In the genomic region with DNA sequence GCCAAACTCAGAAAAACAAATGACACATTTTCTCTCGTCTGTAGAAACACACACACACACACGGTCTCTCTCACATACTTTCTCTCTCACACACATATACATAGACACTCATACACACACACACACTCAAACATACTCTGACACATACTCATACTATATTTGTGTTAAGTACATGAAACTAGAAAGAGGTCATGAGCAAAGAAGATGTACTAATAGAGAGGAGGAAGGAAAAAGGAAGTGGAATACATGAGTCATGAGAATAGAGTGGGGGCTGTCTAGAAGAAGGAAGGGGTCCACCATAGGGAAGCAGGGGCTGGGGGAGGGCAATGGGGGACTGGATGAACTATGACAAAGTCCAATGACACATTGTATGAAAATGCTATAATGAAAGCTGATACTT, we compare ENCODE assay signal across 19 mouse cellular contexts. TPM values are rescaled to one million over a fixed set of nuclear protein-coding genes. Genes with fewer than 3 reads are reported as not detected.
DNase-seq lines count a peak whose midpoint lies in the region; ATAC-seq and TF ChIP-seq lines count a peak whose summit lies in the region.
"Had no signal": no experiment of that assay in that cellular context is flagged by ENCODE, and none has a peak within 500 bp of the region (broad histone marks: within the 10 kb centered on the region; RNA-seq: fewer than 3 reads in every experiment).

No protein-coding gene starts in this region.

- no peaks in the 10 kb centered on the region for H3K4me1 ChIP-seq in embryonic facial prominence, embryonic 15.5 days
- H3K4me1 ChIP-seq in embryonic facial prominence, embryonic 10.5 days: no peaks in the 10 kb centered on the region
- peaks cover 15% of the 10 kb centered on the region for H3K4me1 ChIP-seq in lung, embryonic 16.5 days (replicated peaks; ENCODE audit: control insufficient read depth, insufficient read depth, low read length)
- H3K4me1 ChIP-seq in lung, adult 2 months (ENCODE audit: control insufficient read depth, insufficient read depth, low read length): no peaks in the 10 kb centered on the region
- no peaks in the 10 kb centered on the region for H3K4me1 ChIP-seq in stomach, postnatal 0 days (replicated peaks; ENCODE audit: control insufficient read depth, insufficient read depth)
- H3K4me1 ChIP-seq: embryonic facial prominence, embryonic 12.5 days; kidney, embryonic 15.5 days; midbrain, embryonic 13.5 days; neural tube, embryonic 15.5 days had no signal

- no peaks in the 10 kb centered on the region for H3K9me3 ChIP-seq in embryonic facial prominence, embryonic 15.5 days (replicated peaks)
- peaks cover 7% of the 10 kb centered on the region; the same call in 1 of the 2 replicates for H3K9me3 ChIP-seq in embryonic facial prominence, embryonic 10.5 days
- no peaks in the 10 kb centered on the region for H3K9me3 ChIP-seq in lung, embryonic 16.5 days (ENCODE audit: control insufficient read depth, low read length)
- no peaks in the 10 kb centered on the region for H3K9me3 ChIP-seq in stomach, postnatal 0 days (ENCODE audit: control insufficient read depth, low read length)
- H3K9me3 ChIP-seq: embryonic facial prominence, embryonic 12.5 days; heart, embryonic 10.5 days; kidney, embryonic 15.5 days; midbrain, embryonic 13.5 days; neural tube, embryonic 15.5 days had no signal

- H3K79me2 ChIP-seq in macrophage (ENCODE audit: inconsistent target): no peaks in the 10 kb centered on the region

- H3K36me3 ChIP-seq in embryonic facial prominence, embryonic 15.5 days: no peaks in the 10 kb centered on the region
- no peaks in the 10 kb centered on the region for H3K36me3 ChIP-seq in embryonic facial prominence, embryonic 10.5 days (replicated peaks)
- no peaks in the 10 kb centered on the region for H3K36me3 ChIP-seq in lung, embryonic 16.5 days (ENCODE audit: control insufficient read depth, insufficient read depth, low read length)
- no peaks in the 10 kb centered on the region for H3K36me3 ChIP-seq in macrophage (ENCODE audit: inconsistent target)
- no peaks in the 10 kb centered on the region for H3K36me3 ChIP-seq in stomach, postnatal 0 days (ENCODE audit: control insufficient read depth, insufficient read depth, low read length)
- H3K36me3 ChIP-seq: embryonic facial prominence, embryonic 12.5 days; heart, embryonic 10.5 days; kidney, embryonic 15.5 days; midbrain, embryonic 13.5 days; neural tube, embryonic 15.5 days had no signal

- DNase-seq in embryonic facial prominence, embryonic 10.5 days (ENCODE audit: low spot score): no peak
- DNase-seq in lung, adult 2 months: no peak
- no peak for DNase-seq in stomach, postnatal 0 days (ENCODE audit: low spot score)
- no peak for DNase-seq in cerebellum, adult 11 months
- DNase-seq: adrenal gland, adult 2 months; cerebellum, adult 11-12 months; cerebellum, postnatal 25 days; gastrocnemius, postnatal 14 days had no signal

- ATAC-seq in embryonic facial prominence, embryonic 15.5 days (ENCODE audit: insufficient number of reproducible peaks, low FRiP score, low TSS enrichment, low read depth): no peak
- no peak for ATAC-seq in lung, embryonic 16.5 days (ENCODE audit: low read depth)
- ATAC-seq in stomach, postnatal 0 days (ENCODE audit: low FRiP score, low TSS enrichment): peak; percentile 51; the same call in 1 of the 2 replicates
- ATAC-seq in cerebellum, adult (ENCODE audit: insufficient number of reproducible peaks, low FRiP score, low TSS enrichment): no peak
- ATAC-seq: hindbrain, embryonic 16.5 days; midbrain, embryonic 13.5 days had no signal

- TF ChIP-seq POLR2A in lung, adult 2 months (IDR thresholded peaks at IDR 0.05; ENCODE audit: borderline replicate concordance, extremely low read depth, low read depth, low read length): no peak

- H3K27ac ChIP-seq in embryonic facial prominence, embryonic 15.5 days (replicated peaks): peak overlapping the region; percentile 5; the same call in 1 of the 2 replicates
- H3K27ac ChIP-seq in embryonic facial prominence, embryonic 10.5 days (replicated peaks): no peak overlapping the region
- peak overlapping the region; percentile 72 for H3K27ac ChIP-seq in lung, embryonic 16.5 days (ENCODE audit: low read length)
- peak overlapping the region; percentile 86 for H3K27ac ChIP-seq in macrophage
- peak overlapping the region; percentile 64 for H3K27ac ChIP-seq in stomach, postnatal 0 days (replicated peaks)
- H3K27ac ChIP-seq: kidney, embryonic 15.5 days; midbrain, embryonic 13.5 days; neural tube, embryonic 15.5 days had no signal

- no peaks in the 10 kb centered on the region for H3K27me3 ChIP-seq in embryonic facial prominence, embryonic 15.5 days
- peaks cover 3% of the 10 kb centered on the region; the same call in 1 of the 2 replicates for H3K27me3 ChIP-seq in embryonic facial prominence, embryonic 10.5 days (replicated peaks; ENCODE audit: low read depth, poor library complexity, severe bottlenecking)
- H3K27me3 ChIP-seq in lung, embryonic 16.5 days (ENCODE audit: control insufficient read depth, insufficient read depth, low read depth, low read length): no peaks in the 10 kb centered on the region
- H3K27me3 ChIP-seq in stomach, postnatal 0 days (ENCODE audit: control insufficient read depth, insufficient read depth, low read length): no peaks in the 10 kb centered on the region
- H3K27me3 ChIP-seq: embryonic facial prominence, embryonic 12.5 days; kidney, embryonic 15.5 days; midbrain, embryonic 13.5 days; neural tube, embryonic 15.5 days had no signal

- no peak overlapping the region for H3K9ac ChIP-seq in embryonic facial prominence, embryonic 15.5 days
- no peak overlapping the region for H3K9ac ChIP-seq in lung, embryonic 16.5 days (ENCODE audit: low read length)
- no peak overlapping the region for H3K9ac ChIP-seq in stomach, postnatal 0 days (ENCODE audit: low read length)
- H3K9ac ChIP-seq: embryonic facial prominence, embryonic 12.5 days; kidney, embryonic 15.5 days; midbrain, embryonic 13.5 days; neural tube, embryonic 15.5 days had no signal

- 71% methylated on average over 2 of the region's 2 CpGs for WGBS in embryonic facial prominence, embryonic 15.5 days
- WGBS in embryonic facial prominence, embryonic 10.5 days: 91% methylated on average over 2 of the region's 2 CpGs
- 44% methylated on average over 2 of the region's 2 CpGs for WGBS in lung, embryonic 16.5 days
- 45% methylated on average over 2 of the region's 2 CpGs for WGBS in lung, adult 2 months
- no CpG with 5 or more reads among the region's 2 CpGs for WGBS in macrophage (ENCODE audit: missing documents)
- 37% methylated on average over 2 of the region's 2 CpGs for WGBS in stomach, postnatal 0 days

- no peak overlapping the region for H3K4me3 ChIP-seq in embryonic facial prominence, embryonic 15.5 days (replicated peaks)
- H3K4me3 ChIP-seq in embryonic facial prominence, embryonic 10.5 days: no peak overlapping the region
- no peak overlapping the region for H3K4me3 ChIP-seq in lung, embryonic 16.5 days (ENCODE audit: low read length)
- no peak overlapping the region for H3K4me3 ChIP-seq in lung, adult 2 months (replicated peaks; ENCODE audit: extremely low read depth, low read depth, low read length)
- H3K4me3 ChIP-seq in macrophage (ENCODE audit: inconsistent target): no peak overlapping the region
- H3K4me3 ChIP-seq in stomach, postnatal 0 days (ENCODE audit: low read depth, low read length): no peak overlapping the region
- H3K4me3 ChIP-seq: embryonic facial prominence, embryonic 12.5 days; heart, embryonic 10.5 days; kidney, embryonic 15.5 days; midbrain, embryonic 13.5 days; myocyte; neural tube, embryonic 15.5 days had no signal

- TF ChIP-seq CTCF in lung, adult 2 months (IDR thresholded peaks at IDR 0.05; ENCODE audit: insufficient read depth, low read length): no peak
- TF ChIP-seq CTCF in stomach, postnatal 0 days (IDR thresholded peaks at IDR 0.05; ENCODE audit: low read depth): no peak

- TF ChIP-seq EP300 in stomach, postnatal 0 days (optimal IDR thresholded peaks at IDR 0.05): no peak

- H3K4me2 ChIP-seq in embryonic facial prominence, embryonic 15.5 days (replicated peaks): no peak overlapping the region
- no peak overlapping the region for H3K4me2 ChIP-seq in lung, embryonic 16.5 days (ENCODE audit: low read depth, low read length)
- H3K4me2 ChIP-seq in stomach, postnatal 0 days (replicated peaks; ENCODE audit: low read depth): peak overlapping the region; percentile 30; the same call in 1 of the 2 replicates
- H3K4me2 ChIP-seq: embryonic facial prominence, embryonic 12.5 days; kidney, embryonic 15.5 days; midbrain, embryonic 13.5 days; neural tube, embryonic 15.5 days had no signal

RNA-seq across cellular contexts. Expression of a gene that starts 9.3 kb away (rescaled TPM):
- polyA plus RNA-seq in embryonic facial prominence, embryonic 15.5 days (2015; fragmentation: Nextera tagmentation; extraction: Ambion mirVana): 81.9 and 83.5 TPM in 2 replicates
- polyA plus RNA-seq in embryonic facial prominence, embryonic 10.5 days (2016; fragmentation: Nextera tagmentation; extraction: Ambion mirVana): 65.6 and 68.3 TPM in 2 replicates
- polyA plus RNA-seq in lung, embryonic 16.5 days (2015; fragmentation: Nextera tagmentation; extraction: Ambion mirVana): 61.7 and 65.1 TPM in 2 replicates
- 8.4 and 12.3 TPM in 2 replicates for polyA plus RNA-seq in lung, adult 2 months (2012; rRNA removed)
- 10 to 100 TPM in 22 of 26 experiments, 1 to 10 TPM in 4; 5.7 to 76.5 (median 31.4) TPM for total RNA-seq in macrophage (2018; cell fraction: chromatin; rRNA removed)
- 10 to 100 TPM; 28.3 to 52.6 (median 38.4) TPM for total RNA-seq in macrophage (2018; cell fraction: cytosol; rRNA removed)
- total RNA-seq in macrophage (2018; cell fraction: nucleus; rRNA removed): 10 to 100 TPM in 25 of 26 experiments, 1 to 10 TPM in 1; 9.8 to 56.1 (median 20.5) TPM
- 40.5 to 57.4 TPM (median 55.1 TPM) in 3 replicates for polyA plus RNA-seq in macrophage (2018)
- polyA plus RNA-seq in stomach, postnatal 0 days (2015; fragmentation: Nextera tagmentation; extraction: Ambion mirVana): 79.5 and 80.7 TPM in 2 replicates

RNA-seq across cellular contexts. Expression of a gene that starts 45.0 kb away (rescaled TPM):
- 4.9 TPM in 2 replicates for polyA plus RNA-seq in embryonic facial prominence, embryonic 15.5 days (2015; fragmentation: Nextera tagmentation; extraction: Ambion mirVana)
- 1.4 and 1.5 TPM in 2 replicates for polyA plus RNA-seq in embryonic facial prominence, embryonic 10.5 days (2016; fragmentation: Nextera tagmentation; extraction: Ambion mirVana)
- 5.8 TPM in 2 replicates for polyA plus RNA-seq in lung, embryonic 16.5 days (2015; fragmentation: Nextera tagmentation; extraction: Ambion mirVana)
- polyA plus RNA-seq in lung, adult 2 months (2012; rRNA removed): 2.4 and 4.5 TPM in 2 replicates
- total RNA-seq in macrophage (2018; cell fraction: chromatin; rRNA removed): under 1 TPM in 1 of 26 experiments, not detected in 25; 0.32 TPM
- total RNA-seq in macrophage (2018; cell fraction: cytosol; rRNA removed): not detected
- total RNA-seq in macrophage (2018; cell fraction: nucleus; rRNA removed): not detected
- not detected in 3 replicates for polyA plus RNA-seq in macrophage (2018)
- polyA plus RNA-seq in stomach, postnatal 0 days (2015; fragmentation: Nextera tagmentation; extraction: Ambion mirVana): 4.6 and 5.8 TPM in 2 replicates

RNA-seq across cellular contexts. Expression of a gene that starts 57.1 kb away (rescaled TPM):
- not detected in 2 replicates for polyA plus RNA-seq in embryonic facial prominence, embryonic 15.5 days (2015; fragmentation: Nextera tagmentation; extraction: Ambion mirVana)
- polyA plus RNA-seq in embryonic facial prominence, embryonic 10.5 days (2016; fragmentation: Nextera tagmentation; extraction: Ambion mirVana): not detected in 2 replicates
- polyA plus RNA-seq in lung, embryonic 16.5 days (2015; fragmentation: Nextera tagmentation; extraction: Ambion mirVana): not detected in 2 replicates
- not detected in 2 replicates for polyA plus RNA-seq in lung, adult 2 months (2012; rRNA removed)
- total RNA-seq in macrophage (2018; cell fraction: chromatin; rRNA removed): not detected
- total RNA-seq in macrophage (2018; cell fraction: cytosol; rRNA removed): not detected
- not detected for total RNA-seq in macrophage (2018; cell fraction: nucleus; rRNA removed)
- polyA plus RNA-seq in macrophage (2018): not detected in 3 replicates
- not detected in 2 replicates for polyA plus RNA-seq in stomach, postnatal 0 days (2015; fragmentation: Nextera tagmentation; extraction: Ambion mirVana)
- total RNA-seq: adrenal gland, adult 2 months; gastrocnemius, postnatal 14 days had no signal
- polyA plus RNA-seq: adrenal gland, adult 2 months; embryonic facial prominence, embryonic 12.5 days; heart, embryonic 10.5 days; kidney, embryonic 15.5 days; myocyte had no signal
